Mouse (Mus musculus) liver, adult (tissue): ENCODE results near the gene Tbc1d1.

Source experiments
- GATA4 ChIP-seq: IDR thresholded peaks from 2 replicates; pipeline ENCODE4 v1.6.1; 2014; ENCODE audit warnings: mild to moderate bottlenecking, low read length; ENCODE audit not compliant: insufficient replicate concordance

Tbc1d1 gene

GRCm38 (mm10) chr5:64358639-64359584 lies 202.8 kb downstream of the Tbc1d1 start:
- TF ChIP-seq GATA4, result no peak

- no peak; the same call in 1 of the 2 replicates for TF ChIP-seq GATA4
Measured at GRCm38 (mm10) chr5:64360147-64360875, 204.2 kb downstream of the Tbc1d1 start.

- TF ChIP-seq GATA4, result no peak
Measured at GRCm38 (mm10) chr5:64363859-64364406, 207.8 kb downstream of the Tbc1d1 start.

- TF ChIP-seq GATA4, result no peak
Measured at GRCm38 (mm10) chr5:64364432-64365125, 208.5 kb downstream of the Tbc1d1 start.

GRCm38 (mm10) chr5:64365187-64366066 lies 209.3 kb downstream of the Tbc1d1 start:
- TF ChIP-seq GATA4, result no peak

- no peak for TF ChIP-seq GATA4
Measured at GRCm38 (mm10) chr5:64366113-64366512, 210.0 kb downstream of the Tbc1d1 start.

- no peak for TF ChIP-seq GATA4
Measured at GRCm38 (mm10) chr5:64367426-64367825, 211.3 kb downstream of the Tbc1d1 start.

GRCm38 (mm10) chr5:64371331-64371831 lies 215.3 kb downstream of the Tbc1d1 start:
- TF ChIP-seq GATA4, result no peak

GRCm38 (mm10) chr5:64372292-64372961 lies 216.3 kb downstream of the Tbc1d1 start:
- no peak for TF ChIP-seq GATA4

- TF ChIP-seq GATA4, result no peak
Measured at GRCm38 (mm10) chr5:64373695-64374094, 217.6 kb downstream of the Tbc1d1 start.

- no peak for TF ChIP-seq GATA4
Measured at GRCm38 (mm10) chr5:64375851-64376250, 219.7 kb downstream of the Tbc1d1 start.

GRCm38 (mm10) chr5:64376466-64376865 lies 220.4 kb downstream of the Tbc1d1 start:
- TF ChIP-seq GATA4, result no peak

- TF ChIP-seq GATA4, result no peak
Measured at GRCm38 (mm10) chr5:64377705-64378104, 221.6 kb downstream of the Tbc1d1 start.
